ENCODE assay signal across 20 mouse cellular contexts in the genomic region with DNA sequence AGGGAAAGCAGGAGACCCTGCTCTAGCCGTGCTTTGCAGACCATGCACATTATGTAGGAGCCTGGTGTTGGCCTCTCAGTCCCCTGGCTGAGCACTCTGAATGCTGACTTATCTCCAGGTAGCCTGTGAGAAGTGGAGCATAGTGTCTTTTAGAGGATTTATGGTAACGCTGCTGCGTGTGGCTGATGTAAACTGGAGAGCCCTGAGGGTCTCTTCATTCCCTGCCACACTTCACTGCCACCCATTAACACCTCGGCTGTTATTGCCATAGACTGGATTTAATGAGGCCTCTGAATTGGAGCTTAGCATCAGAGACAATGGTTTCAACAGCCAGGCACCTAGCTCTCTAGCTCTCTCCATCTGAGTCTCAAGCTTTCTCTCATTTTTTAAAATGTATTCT.
DNase-seq lines count a peak whose midpoint lies in the region; ATAC-seq and TF ChIP-seq lines count a peak whose summit lies in the region.
"Had no signal": no experiment of that assay in that cellular context is flagged by ENCODE, and none has a peak within 500 bp of the region (broad histone marks: within the 10 kb centered on the region; RNA-seq: fewer than 3 reads in every experiment).

No protein-coding gene starts in this region.

- no peaks in the 10 kb centered on the region for H3K36me3 ChIP-seq in hindbrain, embryonic 12.5 days
- peaks cover 21% of the 10 kb centered on the region; the same call in 1 of the 2 replicates for H3K36me3 ChIP-seq in midbrain, embryonic 13.5 days
- H3K36me3 ChIP-seq in liver, embryonic 11.5 days (ENCODE audit: control insufficient read depth, insufficient read depth, low read length): no peaks in the 10 kb centered on the region
- H3K36me3 ChIP-seq: embryonic facial prominence, embryonic 12.5 days; limb, embryonic 13.5 days had no signal

- TF ChIP-seq CTCF in olfactory bulb, adult 2 months (IDR thresholded peaks at IDR 0.05; ENCODE audit: insufficient read depth, low read depth, low read length): no peak

- H3K9ac ChIP-seq in hindbrain, embryonic 12.5 days: no peak overlapping the region
- 0 out of 2 replicates have a peak overlapping the region, but pooled peaks have one; percentile 40 for H3K9ac ChIP-seq in midbrain, embryonic 13.5 days (replicated peaks)
- no peak overlapping the region for H3K9ac ChIP-seq in liver, embryonic 11.5 days (ENCODE audit: low read depth, low read length)
- H3K9ac ChIP-seq: embryonic facial prominence, embryonic 12.5 days; limb, embryonic 13.5 days had no signal

- no peak for TF ChIP-seq POLR2A in olfactory bulb, adult 2 months (IDR thresholded peaks at IDR 0.05; ENCODE audit: insufficient read depth, low read depth, low read length)

- no peak overlapping the region for H3K4me2 ChIP-seq in hindbrain, embryonic 12.5 days (replicated peaks)
- no peak overlapping the region for H3K4me2 ChIP-seq in midbrain, embryonic 13.5 days (replicated peaks)
- no peak overlapping the region for H3K4me2 ChIP-seq in liver, embryonic 11.5 days
- H3K4me2 ChIP-seq: embryonic facial prominence, embryonic 12.5 days; heart, embryonic 11.5 days; limb, embryonic 13.5 days had no signal

- WGBS in hindbrain, embryonic 12.5 days: 21% methylated on average over 4 of the region's 4 CpGs
- WGBS in midbrain, embryonic 13.5 days: 10% methylated on average over 4 of the region's 4 CpGs
- 31% methylated on average over 4 of the region's 4 CpGs for WGBS in olfactory bulb, adult 2 months
- 33% methylated on average over 4 of the region's 4 CpGs for WGBS in liver, embryonic 11.5 days

- H3K4me3 ChIP-seq in hindbrain, embryonic 12.5 days: no peak overlapping the region
- no peak overlapping the region for H3K4me3 ChIP-seq in midbrain, embryonic 13.5 days (replicated peaks)
- no peak overlapping the region for H3K4me3 ChIP-seq in olfactory bulb, adult 2 months (ENCODE audit: insufficient read depth, low read depth, low read length)
- H3K4me3 ChIP-seq in liver, embryonic 11.5 days (ENCODE audit: low read depth, low read length): no peak overlapping the region
- H3K4me3 ChIP-seq: embryonic facial prominence, embryonic 12.5 days; limb, embryonic 13.5 days had no signal

- no peaks in the 10 kb centered on the region for H3K27me3 ChIP-seq in hindbrain, embryonic 12.5 days
- no peaks in the 10 kb centered on the region for H3K27me3 ChIP-seq in midbrain, embryonic 13.5 days
- no peaks in the 10 kb centered on the region for H3K27me3 ChIP-seq in liver, embryonic 11.5 days (replicated peaks; ENCODE audit: control insufficient read depth, insufficient read depth, low read length)
- H3K27me3 ChIP-seq: embryonic facial prominence, embryonic 12.5 days; limb, embryonic 13.5 days had no signal

- H3K4me1 ChIP-seq in hindbrain, embryonic 12.5 days: peaks cover 17% of the 10 kb centered on the region
- H3K4me1 ChIP-seq in midbrain, embryonic 13.5 days (replicated peaks): peaks cover 35% of the 10 kb centered on the region
- H3K4me1 ChIP-seq in olfactory bulb, adult 2 months (ENCODE audit: control insufficient read depth, insufficient read depth, low read length): peaks cover 3% of the 10 kb centered on the region; the same call in 1 of the 2 replicates
- H3K4me1 ChIP-seq in liver, embryonic 11.5 days (replicated peaks; ENCODE audit: control insufficient read depth, insufficient read depth, low read length): no peaks in the 10 kb centered on the region

- H3K27ac ChIP-seq in hindbrain, embryonic 12.5 days: peak overlapping the region; percentile 89
- H3K27ac ChIP-seq in midbrain, embryonic 13.5 days: peak overlapping the region; percentile 87
- H3K27ac ChIP-seq in olfactory bulb, adult 2 months (ENCODE audit: insufficient read depth, low read depth, low read length): 0 out of 2 replicates have a peak overlapping the region, but pooled peaks have one; percentile 21
- no peak overlapping the region for H3K27ac ChIP-seq in liver, embryonic 11.5 days (ENCODE audit: low read depth, low read length)
- H3K27ac ChIP-seq: embryonic facial prominence, embryonic 12.5 days; limb, embryonic 13.5 days had no signal

- peak; percentile 59 for DNase-seq in retina, postnatal 1 day
- no peak for DNase-seq in retina, embryonic 14.5 days (ENCODE audit: low spot score)
- DNase-seq in spleen, postnatal 4 days (ENCODE audit: low spot score in 2 of 2): no peak
- DNase-seq in liver, embryonic 11.5 days (ENCODE audit: low spot score): no peak
- DNase-seq in right cerebral cortex, postnatal 36 days (ENCODE audit: low spot score in 2 of 2): no peak
- DNase-seq: adrenal gland, adult 2 months; cerebellum, adult 11-12 months; gastrocnemius, postnatal 10 days; heart, postnatal 36 days; kidney, adult 18-20 months; kidney, postnatal 36 days; layer of hippocampus, postnatal 36 days; lung, postnatal 14 days; right cerebral cortex, postnatal 14 days had no signal

- no peaks in the 10 kb centered on the region for H3K9me3 ChIP-seq in hindbrain, embryonic 12.5 days (replicated peaks)
- no peaks in the 10 kb centered on the region for H3K9me3 ChIP-seq in midbrain, embryonic 13.5 days
- H3K9me3 ChIP-seq in liver, embryonic 11.5 days (ENCODE audit: control insufficient read depth, low read length): no peaks in the 10 kb centered on the region
- H3K9me3 ChIP-seq: embryonic facial prominence, embryonic 12.5 days; limb, embryonic 13.5 days had no signal

- peak; percentile 67 for ATAC-seq in hindbrain, embryonic 12.5 days (ENCODE audit: low FRiP score)
- ATAC-seq in midbrain, embryonic 13.5 days: peak; percentile 48; the same call in 1 of the 2 replicates
- no peak for ATAC-seq in liver, embryonic 11.5 days (replicated peaks; ENCODE audit: low FRiP score)
